Mouse (Mus musculus): Measurements from ENCODE around the gene Samd10. TPM values are rescaled to one million over a fixed set of nuclear protein-coding genes. Genes with fewer than 3 reads are reported as not detected.

Gene Samd10
- 110 and 144 TPM in 2 replicates for total RNA-seq (2014; rRNA removed)
- polyA plus RNA-seq (2015; fragmentation: Nextera tagmentation; extraction: Ambion mirVana), result 124 and 138 TPM in 2 replicates

DNA sequence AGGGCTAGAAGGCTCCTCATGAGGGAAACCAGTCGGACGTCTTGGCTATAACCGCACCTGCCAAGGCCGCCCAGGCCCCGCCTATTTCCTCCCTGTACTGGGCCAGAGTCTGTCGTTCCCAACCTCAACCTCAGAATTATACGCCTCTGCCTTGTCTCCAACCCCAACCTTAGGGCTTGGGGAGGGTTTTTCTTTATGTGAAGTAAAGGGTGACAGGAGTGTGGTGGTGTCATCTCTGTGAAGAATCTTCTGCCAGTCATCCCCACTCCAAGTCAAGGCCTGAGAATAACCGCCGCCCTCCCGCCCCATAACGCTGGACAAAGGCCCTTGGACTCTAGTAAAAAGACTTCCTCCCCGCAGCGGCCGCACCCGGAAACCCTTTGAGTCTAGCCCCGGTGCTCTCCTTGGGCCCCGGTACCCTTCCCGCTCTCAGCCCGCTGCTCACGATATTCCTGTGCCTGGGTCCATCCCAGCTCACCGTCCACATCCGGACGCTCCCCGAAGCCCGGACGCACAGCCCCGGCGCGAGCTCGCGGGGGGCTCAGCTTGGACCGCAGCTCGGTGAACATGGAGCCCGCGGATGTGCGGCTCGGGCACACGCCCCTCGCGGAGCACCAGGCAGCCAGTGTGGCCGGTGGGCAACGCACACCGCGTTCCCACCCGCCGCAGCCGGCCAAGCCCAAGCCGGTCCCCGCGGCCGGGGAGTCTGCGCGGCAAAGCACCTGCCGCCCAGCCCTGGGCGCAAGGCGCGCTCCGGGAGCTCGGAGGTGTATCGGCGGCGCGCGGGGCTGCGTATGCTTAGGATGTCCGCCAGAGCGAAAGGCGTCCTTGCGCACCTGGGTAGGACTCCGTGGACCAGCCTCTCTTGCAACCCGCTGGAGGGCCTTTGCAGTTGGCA is at the start of gene Samd10:
TSS of gene Samd10 (minus strand) at position 759 of the 898 bp plus-strand sequence.
- Histone ChIP-seq H3K27me3 (ENCODE audit: insufficient read depth, low read length) (no peaks in the 10 kb centered on the region), H3K4me3 (ENCODE audit: low read length) (peak within 1 kb of the TSS; percentile 46), H3K4me2 (ENCODE audit: low read depth, low read length) (peak within 1 kb of the TSS; percentile 62), H3K36me3 (ENCODE audit: insufficient read depth, low read length) (0 out of 2 replicates have a peak, but pooled peaks cover 7% of the 10 kb centered on the region), H3K4me1 (ENCODE audit: insufficient read depth, low read length) (peaks cover 19% of the 10 kb centered on the region), H3K9me3 (ENCODE audit: low read length) (no peaks in the 10 kb centered on the region), H3K27ac (peak within 1 kb of the TSS; percentile 87), H3K9ac (replicated peaks; ENCODE audit: low read length) (peak within 1 kb of the TSS; percentile 76)
- 1% methylated on average over 71 of the region's 71 CpGs for WGBS
- no peak; the same call in 1 of the 2 replicates for TF ChIP-seq CTCF (IDR thresholded peaks at IDR 0.05; ENCODE audit: low read depth)
- peak; percentile 41 for ATAC-seq
- peak; percentile 81 for DNase-seq (ENCODE audit: low spot score)

- Histone ChIP-seq H3K27ac (no peak overlapping the region), H3K27me3 (ENCODE audit: insufficient read depth, low read length) (no peaks in the 10 kb centered on the region), H3K4me3 (ENCODE audit: low read length) (no peak overlapping the region), H3K36me3 (ENCODE audit: insufficient read depth, low read length) (peaks cover 44% of the 10 kb centered on the region), H3K4me1 (ENCODE audit: insufficient read depth, low read length) (no peaks in the 10 kb centered on the region), H3K4me2 (ENCODE audit: low read depth, low read length) (no peak overlapping the region), H3K9ac (replicated peaks; ENCODE audit: low read length) (no peak overlapping the region), H3K9me3 (ENCODE audit: low read length) (no peaks in the 10 kb centered on the region)
- 93% methylated on average over 6 of the region's 6 CpGs for WGBS
- no peak for ATAC-seq
- DNase-seq (ENCODE audit: low spot score), result no peak
- no peak for TF ChIP-seq CTCF (IDR thresholded peaks at IDR 0.05; ENCODE audit: low read depth)
Observed at GRCm38 (mm10) chr2:181646626-181647472, 47.8 kb upstream of the Samd10 start.

GRCm38 (mm10) chr2:181645666-181646065 is 46.7 kb upstream of the Samd10 start:
- Histone ChIP-seq H3K4me3 (ENCODE audit: low read length) (no peak overlapping the region), H3K4me2 (ENCODE audit: low read depth, low read length) (no peak overlapping the region), H3K9ac (replicated peaks; ENCODE audit: low read length) (no peak overlapping the region), H3K4me1 (ENCODE audit: insufficient read depth, low read length) (no peaks in the 10 kb centered on the region), H3K36me3 (ENCODE audit: insufficient read depth, low read length) (peaks cover 46% of the 10 kb centered on the region), H3K9me3 (ENCODE audit: low read length) (no peaks in the 10 kb centered on the region), H3K27ac (no peak overlapping the region), H3K27me3 (ENCODE audit: insufficient read depth, low read length) (no peaks in the 10 kb centered on the region)
- no peak for DNase-seq (ENCODE audit: low spot score)
- WGBS, result 84% methylated on average over 3 of the region's 3 CpGs
- ATAC-seq, result no peak
- TF ChIP-seq CTCF (IDR thresholded peaks at IDR 0.05; ENCODE audit: low read depth), result no peak

DNA sequence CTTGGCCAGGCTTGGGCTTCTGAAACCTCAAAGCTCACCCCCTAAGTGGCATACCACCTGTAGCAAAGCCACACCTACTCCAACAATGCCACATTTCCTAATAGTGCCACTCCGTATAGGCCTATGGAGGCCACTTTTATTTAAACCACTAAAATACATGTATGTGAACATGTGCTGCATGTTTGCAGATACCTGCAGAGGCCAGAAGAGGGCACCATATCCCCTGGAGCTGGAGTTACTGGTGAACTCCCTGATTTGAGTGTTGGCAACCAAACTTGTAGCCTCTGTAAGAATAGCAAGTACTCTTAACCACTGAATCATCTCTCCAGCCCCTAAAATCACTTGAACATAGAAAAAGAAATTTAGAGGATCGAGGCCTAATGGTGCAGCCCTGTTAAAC is 45.3 kb upstream of the Samd10 start:
- Histone ChIP-seq H3K4me2 (ENCODE audit: low read depth, low read length) (no peak overlapping the region), H3K4me1 (ENCODE audit: insufficient read depth, low read length) (no peaks in the 10 kb centered on the region), H3K9ac (replicated peaks; ENCODE audit: low read length) (no peak overlapping the region), H3K4me3 (ENCODE audit: low read length) (no peak overlapping the region), H3K27ac (no peak overlapping the region), H3K36me3 (ENCODE audit: insufficient read depth, low read length) (peaks cover 40% of the 10 kb centered on the region), H3K27me3 (ENCODE audit: insufficient read depth, low read length) (no peaks in the 10 kb centered on the region), H3K9me3 (ENCODE audit: low read length) (no peaks in the 10 kb centered on the region)
- ATAC-seq (no peak), DNase-seq (ENCODE audit: low spot score) (peak; percentile 69)
- peak; percentile 77 for TF ChIP-seq CTCF (IDR thresholded peaks at IDR 0.05; ENCODE audit: low read depth)
- WGBS, result 94% methylated on average over 2 of the region's 2 CpGs

- TF ChIP-seq CTCF (IDR thresholded peaks at IDR 0.05; ENCODE audit: low read depth), result no peak
- Histone ChIP-seq H3K27me3 (ENCODE audit: insufficient read depth, low read length) (no peaks in the 10 kb centered on the region), H3K4me2 (ENCODE audit: low read depth, low read length) (no peak overlapping the region), H3K4me1 (ENCODE audit: insufficient read depth, low read length) (no peaks in the 10 kb centered on the region), H3K4me3 (ENCODE audit: low read length) (no peak overlapping the region), H3K36me3 (ENCODE audit: insufficient read depth, low read length) (peaks cover 48% of the 10 kb centered on the region), H3K9me3 (ENCODE audit: low read length) (no peaks in the 10 kb centered on the region), H3K27ac (no peak overlapping the region), H3K9ac (replicated peaks; ENCODE audit: low read length) (no peak overlapping the region)
- DNase-seq (ENCODE audit: low spot score) (no peak), ATAC-seq (no peak)
- WGBS, result 94% methylated on average over 3 of the region's 3 CpGs
Observed at GRCm38 (mm10) chr2:181635865-181636264, 36.9 kb upstream of the Samd10 start.

GRCm38 (mm10) chr2:181632624-181633023 is 33.6 kb upstream of the Samd10 start:
- peaks cover 42% of the 10 kb centered on the region; the same call in 1 of the 2 replicates for H3K36me3 ChIP-seq (ENCODE audit: insufficient read depth, low read length)
- no peaks in the 10 kb centered on the region for H3K27me3 ChIP-seq (ENCODE audit: insufficient read depth, low read length)
- H3K9ac ChIP-seq (replicated peaks; ENCODE audit: low read length), result no peak overlapping the region
- no peak for TF ChIP-seq CTCF (IDR thresholded peaks at IDR 0.05; ENCODE audit: low read depth)
- no peak overlapping the region for H3K4me2 ChIP-seq (ENCODE audit: low read depth, low read length)
- 96% methylated on average over 6 of the region's 6 CpGs for WGBS
- no peak overlapping the region for H3K4me3 ChIP-seq (ENCODE audit: low read length)
- no peaks in the 10 kb centered on the region for H3K4me1 ChIP-seq (ENCODE audit: insufficient read depth, low read length)
- no peak for DNase-seq (ENCODE audit: low spot score)
- no peaks in the 10 kb centered on the region for H3K9me3 ChIP-seq (ENCODE audit: low read length)
- no peak for ATAC-seq
- H3K27ac ChIP-seq, result no peak overlapping the region

Data from hindbrain, postnatal 0 days (tissue).